Mouse (Mus musculus) intestine, embryonic 14.5 days (tissue): ENCODE results near the gene Mpped1. TPM values are rescaled to one million over a fixed set of nuclear protein-coding genes. Genes with fewer than 3 reads are reported as not detected.

ENCODE experiments used
- ATAC-seq: fragments of 200-750 bp; cut with Nextera tagmentation; replicated peaks from 2 replicates; pipeline ENCODE4 v1.8.0; 2017; ENCODE audit warnings: low read depth, moderate number of reproducible peaks, moderate TSS enrichment, moderate library complexity; ENCODE audit not compliant: low FRiP score, low TSS enrichment
- DNase-seq: peaks from one replicate; pipeline ENCODE4 v3.0.0-alpha.2; 2018; ENCODE audit warnings: low spot score
- H3K27ac ChIP-seq: fragments of 300-500 bp; sonication (generic); 2 replicates; pipeline ENCODE4 v1.5.1; 2014; ENCODE audit warnings: low read depth, mild to moderate bottlenecking, control low read depth
- H3K27me3 ChIP-seq: fragments of 300-500 bp; sonication (generic); replicated peaks from 2 replicates; pipeline ENCODE4 v1.6.1; 2014; ENCODE audit warnings: low read length, control low read depth; ENCODE audit not compliant: control insufficient read depth, insufficient read depth
- H3K36me3 ChIP-seq: fragments of 300-500 bp; sonication (generic); 2 replicates; pipeline ENCODE4 v1.6.1; 2014; ENCODE audit warnings: low read length, control low read depth; ENCODE audit not compliant: control insufficient read depth, insufficient read depth
- H3K4me1 ChIP-seq: fragments of 300-500 bp; sonication (generic); replicated peaks from 2 replicates; pipeline ENCODE4 v1.6.1; 2014; ENCODE audit warnings: low read length, control low read depth, mixed read lengths; ENCODE audit not compliant: control insufficient read depth, insufficient read depth
- H3K4me2 ChIP-seq: fragments of 300-500 bp; sonication (generic); 2 replicates; pipeline ENCODE4 v1.6.1; 2014; ENCODE audit warnings: low read length
- H3K4me3 ChIP-seq: fragments of 300-500 bp; sonication (generic); 2 replicates; pipeline ENCODE4 v1.5.1; 2014; ENCODE audit warnings: low read depth, low read length, control low read depth, mixed read lengths
- H3K9ac ChIP-seq: fragments of 300-500 bp; sonication (generic); 2 replicates; pipeline ENCODE4 v1.6.1; 2014; ENCODE audit warnings: mild to moderate bottlenecking, low read length
- H3K9me3 ChIP-seq: fragments of 300-500 bp; sonication (generic); 2 replicates; pipeline ENCODE4 v1.6.1; 2016; ENCODE audit warnings: low read length, control low read depth; ENCODE audit not compliant: control insufficient read depth
- WGBS: fragments of 180-500 bp; shearing (Covaris S2); extraction: QIAGEN DNeasy Blood & Tissue Kit; methylation state at CpG from one replicate; pipeline ENCODE4 v1.1.7; 2014; 5-methylcytosine and 5-hydroxymethylcytosine counted together
- polyA plus RNA-seq: library from polyadenylated mRNA; unstranded; fragments of >200 nt; fragmentation: Nextera tagmentation; extraction: Ambion mirVana; gene quantifications from 2 replicates; pipeline ENCODE4 v1.2.1, GENCODE M21; 2014

Gene Mpped1
- polyA plus RNA-seq, 1 experiment from 2014 or later, result 0.39 TPM

DNA sequence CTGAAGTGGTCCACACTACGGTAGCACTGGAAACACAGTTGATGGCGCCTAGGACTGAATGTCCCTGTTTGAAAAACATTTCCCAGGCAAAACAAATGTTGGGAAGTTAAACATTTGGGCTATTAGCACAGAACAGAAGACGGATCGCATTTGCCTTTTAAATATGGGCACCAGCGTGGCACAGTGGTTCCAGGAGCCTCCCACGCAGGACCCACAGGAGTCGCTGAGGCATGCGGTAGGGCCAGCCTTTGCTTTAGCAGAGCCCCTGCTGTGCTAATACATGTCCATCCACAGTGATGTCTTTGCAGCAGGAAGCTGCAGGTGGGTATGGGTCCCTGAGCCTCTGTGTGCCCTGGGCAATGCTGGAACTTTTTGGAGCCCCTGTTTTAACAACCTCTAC is 48.7 kb downstream of the Mpped1 start:
- Histone ChIP-seq H3K4me1 (no peaks in the 10 kb centered on the region), H3K36me3 (no peaks in the 10 kb centered on the region), H3K4me2 (no peak overlapping the region), H3K4me3 (no peak overlapping the region), H3K27ac (no peak overlapping the region), H3K9me3 (no peaks in the 10 kb centered on the region), H3K27me3 (no peaks in the 10 kb centered on the region), H3K9ac (no peak overlapping the region)
- ATAC-seq, result no peak
- no peak for DNase-seq
- WGBS, result 82% methylated on average over 8 of the region's 8 CpGs

DNA sequence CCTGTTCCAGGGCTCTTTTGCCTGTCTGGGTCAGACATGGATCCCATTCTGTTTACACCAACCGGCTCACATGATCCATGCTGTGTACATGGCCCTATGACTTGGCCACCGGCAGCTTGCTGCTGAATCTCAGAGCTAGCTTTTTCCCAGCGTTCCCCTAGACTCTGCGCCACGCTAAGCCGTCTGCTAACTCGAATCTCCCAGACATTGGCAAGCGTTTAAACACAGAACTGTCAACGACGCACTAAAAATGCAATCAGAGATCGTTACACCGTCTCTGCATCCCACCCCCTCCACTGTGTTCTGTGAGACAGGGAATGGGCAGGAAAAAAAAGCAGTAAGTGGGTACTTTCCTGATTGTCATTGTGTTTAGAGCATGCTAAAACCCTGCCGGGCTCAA is 50.0 kb downstream of the Mpped1 start:
- Histone ChIP-seq H3K9me3 (no peaks in the 10 kb centered on the region), H3K27me3 (no peaks in the 10 kb centered on the region), H3K4me2 (no peak overlapping the region), H3K4me1 (no peaks in the 10 kb centered on the region), H3K9ac (no peak overlapping the region), H3K36me3 (no peaks in the 10 kb centered on the region), H3K4me3 (no peak overlapping the region), H3K27ac (no peak overlapping the region)
- no peak for DNase-seq
- WGBS, result 65% methylated on average over 13 of the region's 13 CpGs
- ATAC-seq, result no peak

DNA sequence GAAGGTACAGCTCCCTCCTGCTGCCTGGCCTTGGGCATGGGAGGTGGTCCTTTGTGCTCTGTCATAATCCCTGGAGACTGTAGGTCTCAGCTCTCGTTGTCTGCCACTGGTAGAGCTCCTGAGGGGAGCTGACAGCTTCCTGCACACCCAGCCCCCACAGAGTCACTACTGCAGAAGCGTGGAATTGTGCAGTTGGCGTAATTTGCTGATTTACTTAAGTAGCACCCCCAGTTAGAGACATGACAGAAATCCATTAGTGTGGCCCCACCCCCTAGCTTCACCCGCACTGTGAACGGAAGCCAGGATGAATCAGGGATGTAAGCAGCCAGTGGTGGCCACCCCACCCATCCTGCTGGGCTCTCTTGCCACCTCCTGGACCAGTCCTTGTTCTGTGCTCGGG is 53.0 kb downstream of the Mpped1 start:
- no peaks in the 10 kb centered on the region for H3K4me1 ChIP-seq
- H3K9me3 ChIP-seq, result no peaks in the 10 kb centered on the region
- ATAC-seq (no peak), DNase-seq (no peak)
- H3K27me3 ChIP-seq, result no peaks in the 10 kb centered on the region
- no peak overlapping the region for H3K4me2 ChIP-seq
- H3K9ac ChIP-seq, result no peak overlapping the region
- no peak overlapping the region for H3K27ac ChIP-seq
- H3K36me3 ChIP-seq, result no peaks in the 10 kb centered on the region
- 51% methylated on average over 6 of the region's 6 CpGs for WGBS
- no peak overlapping the region for H3K4me3 ChIP-seq

DNA sequence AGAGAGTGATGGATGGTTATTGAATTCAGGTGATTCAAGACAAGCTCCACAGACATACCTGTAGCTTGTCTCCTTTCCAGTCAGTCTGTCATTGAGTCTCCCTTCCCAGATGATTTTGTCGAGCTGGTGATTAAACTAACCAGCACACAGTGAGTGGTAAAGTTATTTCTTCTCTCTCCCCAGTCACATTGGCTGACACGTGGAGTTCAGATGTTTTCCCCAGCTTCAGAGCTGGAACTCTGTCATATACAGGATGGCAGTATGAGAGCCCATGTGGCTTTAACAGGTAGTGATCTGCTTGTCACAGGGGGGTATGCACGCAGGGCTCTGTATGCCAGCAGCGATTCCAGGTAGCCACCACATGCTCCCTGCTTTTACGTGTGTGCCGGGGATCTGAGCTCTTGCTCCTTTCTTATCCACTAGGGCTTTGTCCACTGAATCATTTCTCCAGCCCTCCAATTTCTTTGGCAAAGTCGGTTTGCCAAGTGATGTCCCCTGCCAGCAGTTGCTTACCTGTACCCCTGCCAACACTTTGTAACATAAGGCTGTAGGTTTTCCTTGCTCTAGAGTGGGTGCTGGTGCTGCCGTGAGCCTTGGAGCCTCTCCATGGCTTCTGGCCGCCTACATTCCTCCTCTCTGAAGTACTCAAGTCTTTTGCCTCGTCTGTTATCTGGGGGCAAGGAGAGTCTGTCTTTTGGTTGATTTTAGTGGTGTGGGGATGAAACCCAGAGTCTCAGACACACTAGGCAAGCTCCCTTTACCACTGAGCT is 61.9 kb downstream of the Mpped1 start:
- WGBS, result 66% methylated on average over 10 of the region's 10 CpGs
- no peak for DNase-seq
- H3K9me3 ChIP-seq, result no peaks in the 10 kb centered on the region

DNA sequence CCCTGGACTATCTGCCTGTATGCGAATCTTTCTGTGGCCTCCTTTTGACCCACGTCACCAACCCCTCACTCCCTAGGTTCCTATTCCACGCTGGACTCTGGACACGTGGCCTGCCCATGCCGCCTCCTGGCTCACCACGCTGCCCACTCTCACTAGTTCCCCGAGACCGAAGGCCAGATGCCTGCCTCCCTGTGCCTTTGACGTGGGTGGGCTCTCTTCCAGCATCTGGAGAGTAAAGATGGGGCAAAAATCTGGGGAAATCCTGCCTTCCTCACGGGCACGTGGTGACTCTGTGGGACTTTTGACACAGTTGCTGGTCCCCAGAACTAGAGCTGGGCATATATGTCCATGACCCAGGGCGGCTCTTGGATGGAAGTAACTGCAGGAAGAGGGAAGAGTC is 63.2 kb downstream of the Mpped1 start:
- WGBS, result 83% methylated on average over 12 of the region's 12 CpGs
- H3K4me2 ChIP-seq, result no peak overlapping the region
- no peak overlapping the region for H3K4me3 ChIP-seq
- H3K36me3 ChIP-seq, result no peaks in the 10 kb centered on the region
- no peaks in the 10 kb centered on the region for H3K9me3 ChIP-seq
- ATAC-seq (no peak), DNase-seq (no peak)
- H3K9ac ChIP-seq, result no peak overlapping the region
- no peaks in the 10 kb centered on the region; the same call in 1 of the 2 replicates for H3K27me3 ChIP-seq
- H3K27ac ChIP-seq, result no peak overlapping the region
- no peaks in the 10 kb centered on the region for H3K4me1 ChIP-seq

More for the DNA sequence above, 61.9 kb downstream of the Mpped1 start:
- H3K4me2 ChIP-seq, result no peak overlapping the region
- no peaks in the 10 kb centered on the region; the same call in 1 of the 2 replicates for H3K27me3 ChIP-seq
- no peak for ATAC-seq
- H3K9ac ChIP-seq, result no peak overlapping the region
- no peaks in the 10 kb centered on the region for H3K4me1 ChIP-seq
- H3K27ac ChIP-seq, result no peak overlapping the region
- H3K36me3 ChIP-seq, result no peaks in the 10 kb centered on the region
- H3K4me3 ChIP-seq, result no peak overlapping the region

DNA sequence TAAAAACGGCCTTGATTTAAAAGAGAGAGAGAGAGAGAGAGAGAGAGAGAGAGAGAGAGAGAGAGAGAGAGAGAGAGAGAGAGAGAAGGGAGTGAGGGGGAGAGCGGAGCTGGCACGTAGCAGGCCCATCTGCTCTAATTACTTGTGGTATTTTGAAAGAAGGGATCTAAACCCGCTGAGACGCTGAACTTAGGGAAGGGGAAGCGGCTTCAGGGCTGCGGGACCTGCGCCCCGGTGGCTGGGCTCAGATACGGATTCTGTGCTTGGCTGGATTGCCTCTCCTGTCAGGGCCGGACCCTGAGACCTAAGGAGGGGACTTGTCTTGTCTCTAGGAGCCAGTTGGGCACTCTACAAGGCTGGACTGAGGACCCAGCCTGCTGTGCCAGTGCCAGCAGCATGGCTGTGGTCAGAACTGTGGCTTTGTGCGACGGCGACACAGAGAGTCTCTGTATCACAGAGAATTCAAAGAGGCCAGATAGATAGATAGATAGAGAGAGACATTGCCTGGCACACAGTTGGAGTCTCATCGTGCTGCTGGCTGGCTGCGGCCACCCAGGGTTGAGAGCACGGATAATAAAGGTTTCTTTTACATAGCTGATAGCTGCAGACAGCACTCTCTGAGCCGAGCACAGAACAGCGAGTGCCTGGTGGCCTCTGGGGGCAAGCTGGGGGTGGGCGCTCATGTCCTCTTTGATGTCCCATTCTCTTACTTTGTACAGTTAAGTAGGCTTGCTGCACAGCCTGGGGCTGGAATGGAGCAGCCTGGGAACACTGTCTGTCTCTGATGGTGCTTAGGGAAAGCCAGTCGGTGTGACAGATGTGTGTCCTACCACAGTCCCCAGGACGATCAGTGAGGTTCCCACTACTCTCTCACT is 63.9 kb downstream of the Mpped1 start:
- no peak for DNase-seq

DNA sequence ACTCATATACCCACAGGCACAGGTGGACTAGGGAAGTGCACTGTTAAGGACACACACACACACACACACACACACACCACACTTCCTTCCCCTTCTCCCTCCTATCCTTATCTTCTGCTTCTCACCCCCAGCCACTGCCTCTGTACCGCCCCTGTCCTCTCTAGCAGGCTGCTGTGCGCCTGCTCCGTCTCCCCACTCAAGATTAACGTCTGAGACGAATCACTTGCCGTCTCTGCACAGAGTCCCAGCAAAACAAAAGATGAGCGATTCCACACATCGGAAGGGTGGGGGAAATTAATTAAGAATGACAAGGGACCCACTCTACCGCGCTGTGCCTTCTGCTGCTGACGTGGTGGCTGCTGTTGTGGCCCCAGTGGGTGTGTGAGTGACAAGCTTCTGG is 66.5 kb downstream of the Mpped1 start:
- no peaks in the 10 kb centered on the region for H3K4me1 ChIP-seq
- no peak overlapping the region for H3K27ac ChIP-seq
- ATAC-seq (no peak), DNase-seq (no peak)
- no peak overlapping the region for H3K9ac ChIP-seq
- H3K36me3 ChIP-seq, result no peaks in the 10 kb centered on the region
- H3K9me3 ChIP-seq, result no peaks in the 10 kb centered on the region
- H3K4me2 ChIP-seq, result no peak overlapping the region
- WGBS, result 50% methylated on average over 11 of the region's 11 CpGs
- H3K4me3 ChIP-seq, result no peak overlapping the region
- no peaks in the 10 kb centered on the region; the same call in 1 of the 2 replicates for H3K27me3 ChIP-seq

More for the DNA sequence above, 63.9 kb downstream of the Mpped1 start:
- Histone ChIP-seq H3K4me2 (no peak overlapping the region), H3K9me3 (no peaks in the 10 kb centered on the region), H3K9ac (no peak overlapping the region), H3K4me3 (no peak overlapping the region), H3K27ac (no peak overlapping the region), H3K36me3 (no peaks in the 10 kb centered on the region), H3K27me3 (no peaks in the 10 kb centered on the region; the same call in 1 of the 2 replicates), H3K4me1 (no peaks in the 10 kb centered on the region)
- whole genome bisulfite sequencing, result 54% methylated on average over 22 of the region's 22 CpGs
- no peak for ATAC-seq

DNA sequence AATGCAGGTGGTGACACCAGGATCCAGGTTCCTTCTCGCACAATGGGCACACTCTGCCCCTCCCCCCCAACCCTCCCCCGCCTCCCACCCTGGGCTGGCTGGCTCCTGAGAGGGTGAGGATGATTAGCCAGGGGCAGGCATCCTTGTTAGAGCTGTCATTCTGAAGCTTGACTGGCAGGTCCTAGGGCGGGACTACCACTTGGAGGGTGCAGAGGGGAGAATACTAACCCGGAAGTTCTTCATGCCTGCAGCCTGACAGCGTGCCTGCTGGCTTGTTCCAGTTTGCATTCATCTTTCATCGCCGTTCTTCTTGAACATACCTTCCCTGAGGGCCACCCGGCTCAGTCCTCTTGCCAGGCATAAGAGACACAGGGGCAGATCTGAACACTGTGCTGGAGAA is 67.3 kb downstream of the Mpped1 start:
- WGBS, result 39% methylated on average over 8 of the region's 8 CpGs
- Histone ChIP-seq H3K9me3 (no peaks in the 10 kb centered on the region), H3K27me3 (no peaks in the 10 kb centered on the region; the same call in 1 of the 2 replicates), H3K27ac (no peak overlapping the region), H3K4me1 (no peaks in the 10 kb centered on the region), H3K36me3 (no peaks in the 10 kb centered on the region), H3K4me2 (no peak overlapping the region), H3K9ac (no peak overlapping the region), H3K4me3 (no peak overlapping the region)
- DNase-seq (no peak), ATAC-seq (no peak)
